Mouse (Mus musculus): Measurements from ENCODE around the gene Gm10644.

Gene Gm10644

GRCm38 (mm10) chr8:83897211-83897610 is 57.8 kb downstream of the Gm10644 start:
- DNase-seq (ENCODE audit: low read depth), result peak; percentile 61

GRCm38 (mm10) chr8:83896461-83896860 is 58.5 kb downstream of the Gm10644 start:
- DNase-seq (ENCODE audit: low read depth), result peak; percentile 24

GRCm38 (mm10) chr8:83895894-83896293 is 59.1 kb downstream of the Gm10644 start:
- DNase-seq (ENCODE audit: low read depth), result peak; percentile 81

DNA sequence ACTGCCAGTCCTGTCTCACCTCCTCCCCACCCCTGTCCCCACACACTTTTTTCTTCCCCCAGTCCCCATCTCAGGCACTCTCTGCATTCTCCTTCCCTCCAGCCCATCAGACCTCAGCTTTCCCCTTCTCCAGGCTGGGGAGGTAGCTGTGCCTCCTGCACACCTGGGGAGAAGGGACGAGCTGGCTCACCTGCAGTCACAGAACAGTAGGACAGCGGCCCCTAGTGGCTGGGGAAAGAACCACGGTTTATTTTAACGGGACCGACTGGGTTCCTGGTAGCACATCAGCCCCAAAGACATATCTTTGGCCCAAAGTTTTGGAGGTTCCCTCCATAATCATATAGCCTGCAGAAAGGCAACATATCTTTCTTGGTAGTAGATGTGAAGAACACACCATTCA is 61.1 kb downstream of the Gm10644 start:
- peak; percentile 91 for DNase-seq (ENCODE audit: low read depth)

GRCm38 (mm10) chr8:83892061-83892460 is 62.9 kb downstream of the Gm10644 start:
- no peak for DNase-seq (ENCODE audit: low read depth)

DNA sequence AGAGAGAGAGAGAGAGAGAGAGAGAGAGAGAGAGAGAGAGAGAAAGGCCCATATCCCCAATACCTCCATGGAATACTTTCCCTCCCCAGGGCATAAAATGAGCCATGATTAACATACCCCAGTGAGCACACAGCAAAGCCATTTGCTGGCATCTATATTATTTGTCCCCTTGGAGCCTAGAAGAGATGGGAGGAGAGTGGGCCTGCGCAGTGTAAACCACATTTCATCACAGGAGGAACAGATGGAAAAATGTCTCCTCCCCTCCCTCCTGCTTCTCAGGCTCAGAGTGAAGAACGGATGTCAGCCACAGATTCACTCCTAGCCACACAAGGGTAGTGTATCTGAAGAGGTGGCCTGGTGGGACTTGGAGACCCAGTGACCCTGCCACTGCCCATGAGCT is 66.6 kb downstream of the Gm10644 start:
- no peak for DNase-seq (ENCODE audit: low read depth)
